Mouse (Mus musculus) forebrain, embryonic 10.5 days (tissue): ENCODE data around the gene Hsph1. TPM values are rescaled to one million over a fixed set of nuclear protein-coding genes. Genes with fewer than 3 reads are reported as not detected.

Experiments used
- DNase-seq: peaks from one replicate; pipeline ENCODE4 v3.0.0-alpha.2; 2017; ENCODE audit warnings: low spot score; ENCODE audit errors: extremely low spot score
- H3K27ac ChIP-seq: fragments of 300-500 bp; sonication (generic); 2 replicates; pipeline ENCODE4 v1.5.1; 2016; ENCODE audit warnings: mild to moderate bottlenecking
- H3K27me3 ChIP-seq: fragments of 300-500 bp; sonication (generic); 2 replicates; pipeline ENCODE4 v1.6.1; 2016; ENCODE audit warnings: mild to moderate bottlenecking; ENCODE audit not compliant: poor library complexity, severe bottlenecking
- H3K36me3 ChIP-seq: fragments of 300-500 bp; sonication (generic); replicated peaks from 2 replicates; pipeline ENCODE4 v1.6.1; 2016; ENCODE audit warnings: mild to moderate bottlenecking, moderate library complexity
- H3K4me1 ChIP-seq: fragments of 300-500 bp; sonication (generic); 2 replicates; pipeline ENCODE4 v1.6.1; 2016
- H3K4me3 ChIP-seq: fragments of 300-500 bp; sonication (generic); 2 replicates; pipeline ENCODE4 v1.5.1; 2016; ENCODE audit warnings: mild to moderate bottlenecking, moderate library complexity
- H3K9me3 ChIP-seq: fragments of 300-500 bp; sonication (generic); 2 replicates; pipeline ENCODE4 v1.6.1; 2016; ENCODE audit warnings: mild to moderate bottlenecking, moderate library complexity
- WGBS: fragments of 180-500 bp; shearing (Covaris S2); methylation state at CpG from one replicate; pipeline ENCODE4 v1.1.7; 2016; 5-methylcytosine and 5-hydroxymethylcytosine counted together
- polyA plus RNA-seq: library from polyadenylated mRNA; unstranded; fragments of >200 nt; fragmentation: Nextera tagmentation; extraction: Ambion mirVana; gene quantifications from 2 replicates; pipeline ENCODE4 v1.2.1, GENCODE M21; 2016

The Hsph1 gene
- polyA plus RNA-seq = 126 and 138 TPM in 2 replicates

DNA sequence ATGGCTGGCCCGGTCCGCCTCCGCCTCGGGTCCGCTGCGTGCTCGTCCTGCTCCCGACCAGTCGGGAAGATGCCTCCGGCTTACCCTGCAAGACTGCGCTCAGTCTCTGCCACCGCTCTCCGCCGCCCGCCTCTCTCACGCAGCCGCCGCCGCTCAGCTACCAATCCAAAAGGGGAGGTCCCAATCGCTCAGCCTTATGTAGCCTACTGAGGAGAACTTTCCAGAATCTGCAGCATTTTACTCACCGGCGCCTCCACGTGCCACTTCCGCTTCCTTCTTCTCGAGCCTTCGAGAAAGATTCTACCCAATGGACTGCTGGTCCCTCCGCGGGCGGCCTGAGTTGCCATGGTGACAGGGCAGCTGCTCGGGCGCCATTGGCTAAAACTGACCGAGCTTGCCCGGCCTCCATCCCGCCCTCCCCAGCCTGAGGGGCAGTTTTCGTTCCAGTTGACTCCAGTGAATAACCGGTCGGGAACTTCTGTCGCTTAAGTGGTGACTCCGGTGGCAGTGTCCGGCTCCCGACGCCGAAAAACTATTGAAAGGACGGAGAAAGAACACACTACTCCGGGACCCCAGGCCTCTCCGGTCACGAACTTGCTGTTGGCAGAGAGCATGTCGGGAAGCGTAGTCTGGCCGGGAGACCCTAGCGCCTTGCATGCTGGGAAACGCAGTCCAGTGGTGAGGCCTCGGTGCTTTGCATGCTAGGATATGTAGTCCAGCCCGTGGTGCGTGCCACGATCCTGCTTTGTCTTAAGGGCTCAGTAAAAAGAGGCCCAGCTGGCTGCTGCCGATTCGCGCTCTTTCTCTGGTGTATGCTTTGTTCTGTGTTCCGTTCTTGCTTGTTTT is at the start of gene Hsph1:
TSS of gene Hsph1 (minus strand) at position 302 of the 846 bp plus-strand sequence.
- WGBS = under 1% methylated on average over 60 of the region's 60 CpGs
- Histone ChIP-seq H3K27me3 (no peaks in the 10 kb centered on the region), H3K36me3 (peaks cover 33% of the 10 kb centered on the region), H3K27ac (peak within 1 kb of the TSS; percentile 97), H3K4me3 (peak within 1 kb of the TSS; percentile 88), H3K4me1 (peaks cover 31% of the 10 kb centered on the region), H3K9me3 (no peaks in the 10 kb centered on the region)
- peak; percentile 99 for DNase-seq

DNA sequence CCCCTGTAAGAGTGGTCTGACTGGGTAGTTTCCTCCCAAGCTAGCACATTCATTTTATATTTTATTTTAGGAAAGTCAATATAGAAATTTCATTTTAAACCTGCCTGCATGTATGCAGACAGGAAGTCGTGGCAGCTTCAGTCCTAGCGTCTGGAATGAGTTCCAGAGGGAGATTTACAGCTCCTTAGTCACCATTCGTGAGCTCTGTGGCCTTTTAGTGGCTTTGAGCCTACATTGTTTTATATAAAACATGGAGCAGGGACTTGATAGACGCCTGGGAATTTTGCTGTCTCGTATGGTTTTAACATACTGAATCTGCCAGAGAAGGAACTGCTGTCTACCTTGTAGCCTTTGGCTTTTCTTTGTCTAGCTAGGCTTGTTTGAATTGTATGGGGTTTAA is 44.8 kb upstream of the Hsph1 start:
- Histone ChIP-seq H3K27me3 (peaks cover 9% of the 10 kb centered on the region), H3K4me1 (peaks cover 19% of the 10 kb centered on the region), H3K9me3 (no peaks in the 10 kb centered on the region), H3K36me3 (0 out of 2 replicates have a peak, but pooled peaks cover 4% of the 10 kb centered on the region), H3K27ac (no peak overlapping the region), H3K4me3 (no peak overlapping the region)
- 86% methylated on average over 5 of the region's 5 CpGs for WGBS
- DNase-seq = no peak

DNA sequence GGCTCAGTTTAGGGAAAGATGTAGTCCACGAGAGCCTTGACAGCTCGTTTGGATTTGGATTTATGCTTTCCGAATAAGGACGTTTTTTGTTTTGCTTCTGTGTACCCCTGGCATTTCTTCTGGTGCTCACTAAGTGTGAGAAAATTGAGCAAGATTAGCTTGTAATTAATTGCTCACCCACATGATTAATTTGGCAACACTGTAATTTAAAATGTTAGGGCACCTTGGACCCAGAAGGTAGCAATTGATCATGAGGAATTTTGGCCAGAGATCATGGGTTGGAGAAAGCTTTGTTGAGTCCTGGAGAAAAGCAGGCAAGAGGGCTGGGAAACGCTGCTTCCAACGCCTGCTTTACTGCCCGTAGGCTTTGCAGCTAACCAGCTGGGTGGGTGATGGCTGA is 43.7 kb upstream of the Hsph1 start:
- H3K4me1 ChIP-seq = peaks cover 19% of the 10 kb centered on the region
- H3K36me3 ChIP-seq = 0 out of 2 replicates have a peak, but pooled peaks cover 4% of the 10 kb centered on the region
- peak overlapping the region; percentile 81; the same call in 1 of the 2 replicates for H3K4me3 ChIP-seq
- H3K27me3 ChIP-seq = peaks cover 9% of the 10 kb centered on the region
- H3K9me3 ChIP-seq = no peaks in the 10 kb centered on the region
- no peak overlapping the region for H3K27ac ChIP-seq
- WGBS = 73% methylated on average over 7 of the region's 7 CpGs
- no peak for DNase-seq

DNA sequence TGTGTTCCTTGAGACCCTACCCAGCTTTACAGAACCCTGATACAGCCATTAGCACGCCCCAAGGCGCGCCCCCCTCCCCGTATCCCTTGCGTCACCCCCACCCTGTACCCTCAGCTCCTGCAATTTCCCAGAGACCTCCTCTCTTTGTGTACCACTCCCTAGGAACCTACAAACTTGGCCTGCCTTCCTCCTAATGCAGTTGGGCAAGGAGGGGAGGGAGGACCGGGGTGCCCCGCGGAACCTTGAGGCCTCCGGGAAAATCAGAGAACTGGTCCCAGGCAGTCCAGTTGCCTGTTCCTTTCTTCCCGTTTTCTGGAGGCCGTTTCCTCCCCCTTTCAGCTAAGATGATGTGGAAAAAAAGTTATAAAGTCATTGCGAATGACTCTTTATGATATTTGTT is 43.2 kb upstream of the Hsph1 start:
- 8% methylated on average over 12 of the region's 12 CpGs for WGBS
- peak overlapping the region; percentile 97 for H3K27ac ChIP-seq

DNA sequence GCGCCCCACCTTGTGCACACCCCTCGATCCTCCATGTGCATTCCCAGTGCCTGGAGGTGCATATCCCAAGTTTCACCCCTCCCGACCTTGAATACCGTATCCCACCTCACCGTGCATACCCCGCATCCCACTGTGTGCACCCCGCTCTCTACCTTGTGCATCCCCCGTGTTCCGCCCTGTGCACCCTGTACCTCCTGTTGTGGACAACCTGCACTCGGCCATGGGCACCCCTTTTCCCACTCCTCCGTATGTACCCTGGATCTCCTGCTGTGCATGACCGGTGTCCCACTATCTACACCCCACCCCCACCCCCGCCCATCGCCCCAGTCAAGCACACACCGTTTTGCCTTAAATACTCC is 42.8 kb upstream of the Hsph1 start:
- Histone ChIP-seq H3K36me3 (0 out of 2 replicates have a peak, but pooled peaks cover 4% of the 10 kb centered on the region), H3K27ac (peak overlapping the region; percentile 97), H3K27me3 (peaks cover 9% of the 10 kb centered on the region), H3K4me3 (peak overlapping the region; percentile 81), H3K4me1 (peaks cover 19% of the 10 kb centered on the region), H3K9me3 (no peaks in the 10 kb centered on the region)
- under 1% methylated on average over 15 of the region's 15 CpGs for WGBS
- no peak for DNase-seq

More for the DNA sequence above, 43.2 kb upstream of the Hsph1 start:
- H3K27me3 ChIP-seq = peaks cover 9% of the 10 kb centered on the region
- H3K4me1 ChIP-seq = peaks cover 19% of the 10 kb centered on the region
- peak; percentile 26 for DNase-seq
- 0 out of 2 replicates have a peak, but pooled peaks cover 4% of the 10 kb centered on the region for H3K36me3 ChIP-seq
- H3K9me3 ChIP-seq = no peaks in the 10 kb centered on the region
- H3K4me3 ChIP-seq = peak overlapping the region; percentile 81

DNA sequence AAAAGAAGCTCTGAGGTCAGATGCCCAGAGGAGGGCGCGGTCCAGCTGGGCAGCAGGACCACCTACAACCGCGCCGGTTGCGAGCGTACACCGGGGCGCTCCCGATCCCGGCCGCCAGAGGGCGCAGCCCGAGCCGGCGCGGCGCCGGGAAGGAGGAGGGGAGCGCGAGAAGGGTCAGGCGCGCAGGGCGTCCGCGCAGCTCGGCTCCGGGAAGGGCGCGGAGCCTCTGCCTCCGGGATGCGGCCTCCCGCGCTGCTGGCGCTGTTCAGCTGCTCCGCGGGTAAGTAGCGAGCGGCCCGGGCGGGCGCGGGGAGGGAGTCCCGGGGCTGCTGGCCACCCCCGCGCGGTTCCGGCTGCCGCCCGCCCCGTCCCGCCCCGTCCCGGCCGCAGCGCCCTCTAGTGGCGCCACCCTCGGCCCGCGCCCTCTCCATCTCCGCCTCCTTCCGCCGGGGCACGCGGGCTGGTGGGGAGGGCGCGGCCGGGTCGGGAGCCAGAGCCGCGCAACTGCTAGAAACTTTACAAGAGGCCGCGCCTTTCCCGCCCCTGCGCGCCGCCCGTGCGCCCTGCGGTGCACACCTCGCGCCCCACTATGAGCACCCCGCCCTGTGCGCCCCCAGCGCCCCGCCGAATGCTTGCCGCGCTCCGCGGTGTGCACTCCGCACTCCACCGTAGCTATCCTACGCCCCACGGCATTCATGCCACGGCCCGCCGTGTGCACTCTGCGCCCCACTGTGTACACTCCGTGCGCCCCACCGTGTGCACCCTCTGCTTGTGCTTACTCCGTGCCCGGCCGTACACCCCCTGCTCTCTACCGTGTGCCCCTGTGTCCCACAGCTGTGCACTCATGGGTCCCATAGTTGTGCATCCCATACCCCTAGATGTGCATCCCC is 42.2 kb upstream of the Hsph1 start, which contains the start of gene B3glct:
TSS of gene B3glct (plus strand) at position 131 of the 890 bp plus-strand sequence.
- peaks cover 19% of the 10 kb centered on the region for H3K4me1 ChIP-seq
- no peaks in the 10 kb centered on the region for H3K9me3 ChIP-seq
- under 1% methylated on average over 96 of the region's 106 CpGs for WGBS
- 0 out of 2 replicates have a peak, but pooled peaks cover 4% of the 10 kb centered on the region for H3K36me3 ChIP-seq
- peak within 1 kb of the TSS; percentile 81 for H3K4me3 ChIP-seq
- peaks cover 9% of the 10 kb centered on the region for H3K27me3 ChIP-seq
- peak within 1 kb of the TSS; percentile 97 for H3K27ac ChIP-seq
- DNase-seq = peak; percentile 79

DNA sequence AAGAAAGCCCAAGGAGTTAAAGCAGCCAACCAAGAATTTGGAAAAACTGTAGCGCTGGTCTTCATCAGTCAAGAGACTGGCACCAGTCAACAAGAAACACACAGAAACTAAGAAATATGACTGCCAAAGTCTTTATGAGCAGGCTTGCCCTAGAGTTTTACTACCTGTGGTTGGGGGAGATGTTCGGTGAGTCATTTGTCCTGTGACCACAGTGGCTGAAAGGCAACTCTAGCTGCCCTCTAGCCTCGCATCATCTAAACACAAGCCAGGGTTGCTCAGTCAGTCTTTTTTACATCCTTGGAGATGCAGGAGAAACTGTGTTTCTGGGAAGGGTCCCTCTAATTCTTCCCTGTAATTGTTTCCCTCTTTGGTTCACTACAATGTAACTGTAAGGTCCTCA is 41.0 kb upstream of the Hsph1 start:
- no peaks in the 10 kb centered on the region for H3K36me3 ChIP-seq
- peaks cover 9% of the 10 kb centered on the region for H3K27me3 ChIP-seq
- WGBS = 91% methylated on average over 3 of the region's 3 CpGs
- no peak for DNase-seq
- H3K4me3 ChIP-seq = no peak overlapping the region
- no peak overlapping the region for H3K27ac ChIP-seq
- peaks cover 19% of the 10 kb centered on the region for H3K4me1 ChIP-seq
- no peaks in the 10 kb centered on the region; the same call in 1 of the 2 replicates for H3K9me3 ChIP-seq

DNA sequence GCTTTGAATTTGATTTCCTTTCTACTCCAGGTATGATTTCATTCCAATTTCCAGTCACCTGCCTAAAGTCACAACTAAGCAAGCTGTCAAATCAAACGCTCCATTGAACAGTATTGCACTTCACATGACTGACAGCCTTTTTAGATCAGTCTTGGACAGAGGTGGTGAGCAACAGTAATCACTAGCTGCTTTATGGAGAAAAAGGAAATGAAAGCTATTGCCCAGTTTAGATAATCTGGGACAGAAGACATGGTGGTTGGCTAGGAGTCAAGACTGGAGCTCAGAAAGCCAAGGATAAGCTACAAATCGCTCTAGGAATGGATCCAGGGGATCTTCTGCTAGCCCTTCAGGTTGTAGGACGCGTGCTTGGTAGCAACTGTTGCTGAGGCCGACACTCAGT is 27.2 kb upstream of the Hsph1 start:
- Histone ChIP-seq H3K27ac (no peak overlapping the region), H3K36me3 (no peaks in the 10 kb centered on the region), H3K9me3 (peaks cover 7% of the 10 kb centered on the region; the same call in 1 of the 2 replicates), H3K4me1 (peaks cover 7% of the 10 kb centered on the region), H3K27me3 (no peaks in the 10 kb centered on the region), H3K4me3 (no peak overlapping the region)
- 83% methylated on average over 5 of the region's 5 CpGs for WGBS
- DNase-seq = no peak

DNA sequence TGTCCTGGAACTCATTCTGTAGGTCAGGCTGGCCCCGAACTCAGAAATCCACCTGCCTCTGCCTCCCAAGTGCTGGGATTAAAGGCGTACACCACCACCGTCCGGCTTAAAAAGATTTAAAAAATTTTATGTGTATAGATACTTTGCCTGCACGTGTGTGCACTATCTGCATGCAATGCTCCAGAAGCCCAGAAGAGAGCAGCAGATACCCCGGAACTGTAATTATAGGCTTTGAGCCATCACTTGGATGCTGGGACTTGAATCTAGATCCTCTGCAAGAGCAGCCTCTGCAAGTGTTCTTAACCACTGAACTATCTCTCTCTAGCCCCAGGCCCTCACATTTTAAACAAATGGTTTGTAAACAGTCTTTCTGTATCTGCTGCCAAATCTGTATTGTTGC is 26.8 kb upstream of the Hsph1 start:
- no peak overlapping the region for H3K4me3 ChIP-seq
- H3K4me1 ChIP-seq = peaks cover 7% of the 10 kb centered on the region
- no peaks in the 10 kb centered on the region for H3K27me3 ChIP-seq
- no peak for DNase-seq
- 87% methylated on average over 6 of the region's 6 CpGs for WGBS
- H3K9me3 ChIP-seq = peaks cover 7% of the 10 kb centered on the region; the same call in 1 of the 2 replicates
- H3K36me3 ChIP-seq = no peaks in the 10 kb centered on the region
- no peak overlapping the region for H3K27ac ChIP-seq

DNA sequence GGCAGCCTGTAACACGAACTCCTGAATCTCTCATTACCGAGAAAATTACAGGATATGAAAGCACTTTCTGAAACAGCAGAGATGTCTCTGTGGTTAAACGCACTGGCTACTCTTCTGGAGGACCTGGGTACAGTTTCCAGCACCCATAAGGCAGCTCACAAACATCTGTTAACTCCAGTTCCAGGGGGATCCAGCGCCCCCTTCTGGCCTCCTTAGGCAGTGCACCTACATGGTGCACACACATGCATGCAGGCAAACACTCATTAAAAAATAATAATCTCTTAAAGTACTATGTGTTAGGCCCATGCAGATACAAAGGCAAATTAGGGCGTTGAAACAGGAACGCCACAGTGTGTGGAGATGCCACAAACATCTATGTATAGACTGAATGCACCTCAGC is 25.3 kb upstream of the Hsph1 start:
- Histone ChIP-seq H3K27me3 (no peaks in the 10 kb centered on the region), H3K4me3 (no peak overlapping the region), H3K9me3 (peaks cover 7% of the 10 kb centered on the region; the same call in 1 of the 2 replicates), H3K4me1 (peaks cover 7% of the 10 kb centered on the region), H3K36me3 (no peaks in the 10 kb centered on the region), H3K27ac (no peak overlapping the region)
- 91% methylated on average over 6 of the region's 6 CpGs for whole genome bisulfite sequencing
- DNase-seq = no peak

DNA sequence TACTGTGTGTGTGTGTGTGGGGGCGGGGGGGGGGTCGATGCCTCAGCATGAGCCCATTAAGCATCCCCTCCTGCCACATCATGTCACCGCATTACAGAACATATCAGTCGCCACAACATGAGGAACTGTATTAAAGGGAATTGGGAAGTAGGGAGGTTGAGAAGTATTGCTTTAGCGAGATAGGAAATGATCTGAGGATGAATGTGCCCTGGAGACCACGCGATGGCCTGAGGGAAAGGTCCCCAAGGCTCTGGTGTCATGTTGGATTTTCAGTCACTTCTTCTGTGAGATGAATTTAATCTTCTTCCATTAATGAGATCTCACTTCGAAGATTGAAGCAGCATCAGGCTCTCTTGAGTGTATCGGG is 23.2 kb upstream of the Hsph1 start:
- DNase-seq = no peak
- WGBS = 75% methylated on average over 9 of the region's 9 CpGs
- no peaks in the 10 kb centered on the region for H3K27me3 ChIP-seq
- peaks cover 7% of the 10 kb centered on the region; the same call in 1 of the 2 replicates for H3K9me3 ChIP-seq
- no peak overlapping the region for H3K4me3 ChIP-seq
- no peaks in the 10 kb centered on the region for H3K36me3 ChIP-seq
- H3K27ac ChIP-seq = no peak overlapping the region
- H3K4me1 ChIP-seq = peaks cover 7% of the 10 kb centered on the region

DNA sequence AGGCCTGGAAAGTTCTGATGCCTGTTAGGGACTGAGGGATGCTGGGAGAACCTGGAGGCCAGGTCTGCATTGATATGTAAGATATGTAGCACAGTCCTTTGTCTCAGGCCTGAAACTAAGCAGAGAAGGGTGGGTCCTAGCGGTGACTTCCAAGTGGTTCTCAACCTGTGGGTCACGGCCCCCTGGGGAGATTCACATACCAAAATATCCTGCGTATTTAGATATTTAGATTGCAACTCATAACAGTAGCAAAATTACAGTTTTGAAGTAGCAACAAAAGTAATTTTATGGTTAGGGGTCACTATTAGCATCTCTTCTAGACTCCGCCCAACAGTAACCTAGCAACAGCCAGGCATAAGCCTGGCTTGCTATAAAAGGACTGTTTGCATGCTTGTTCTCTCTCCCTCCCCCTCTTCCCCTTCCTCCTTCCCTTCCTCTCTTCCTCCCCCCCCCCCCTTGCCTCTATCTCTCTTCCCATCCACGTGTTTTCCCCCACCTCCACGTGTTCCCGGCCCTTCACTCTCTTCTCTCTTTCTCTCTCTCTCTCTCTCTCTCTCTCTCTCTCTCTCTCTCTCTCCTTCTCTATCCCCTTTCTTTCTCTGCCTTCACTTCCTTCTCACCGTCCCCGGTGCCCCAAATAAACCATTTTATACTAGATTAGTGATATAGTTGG is 22.7 kb upstream of the Hsph1 start:
- no peak for DNase-seq
- H3K4me3 ChIP-seq = no peak overlapping the region
- no peak overlapping the region for H3K27ac ChIP-seq
- H3K27me3 ChIP-seq = no peaks in the 10 kb centered on the region
- peaks cover 7% of the 10 kb centered on the region for H3K4me1 ChIP-seq
- no peaks in the 10 kb centered on the region for H3K36me3 ChIP-seq
- 72% methylated on average over 9 of the region's 9 CpGs for WGBS
- H3K9me3 ChIP-seq = peaks cover 7% of the 10 kb centered on the region; the same call in 1 of the 2 replicates
